Mouse (Mus musculus) liver, embryonic 14.5 days (tissue): ENCODE results near the gene Ms4a4d.

Experiments
- CTCF ChIP-seq: IDR thresholded peaks from 2 replicates; pipeline ENCODE4 v1.5.1; 2016; ENCODE audit warnings: antibody characterized with exemption, low read depth, control low read depth
- EP300 ChIP-seq: IDR thresholded peaks from 2 replicates; pipeline ENCODE4 v1.6.1; 2016; ENCODE audit warnings: antibody characterized with exemption, low read depth

DNA sequence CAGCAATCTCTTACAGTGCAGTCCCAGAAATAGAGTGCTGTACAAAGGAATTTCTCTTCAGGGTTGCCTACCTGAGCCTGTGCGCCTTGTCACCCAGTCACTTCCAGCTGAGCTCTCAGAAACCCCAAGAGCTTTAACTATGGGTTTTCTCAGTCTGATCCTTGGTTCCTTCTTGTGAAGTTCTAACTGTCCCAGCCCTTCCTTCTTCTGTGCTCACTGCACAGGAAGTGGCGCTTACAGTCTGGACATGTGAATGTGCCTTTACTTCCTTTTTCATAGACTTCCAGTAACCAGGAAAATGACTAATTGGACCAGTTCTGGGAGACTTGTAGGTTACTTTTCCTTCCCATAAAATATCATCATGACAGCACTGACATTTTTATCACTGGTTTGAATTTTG lies 68.0 kb downstream of the Ms4a4d start, which contains the start of gene Ms4a6d:
- TF ChIP-seq CTCF (no peak), EP300 (no peak)
